Mouse (Mus musculus) megakaryocyte, adult 5-6 weeks (primary cell): ENCODE results near the gene Sik3. TPM values are rescaled to one million over a fixed set of nuclear protein-coding genes. Genes with fewer than 3 reads are reported as not detected.

Source experiments
- ATAC-seq: 2 replicates; pipeline ENCODE4 v1.8.0; 2016; ENCODE audit warnings: mild to moderate bottlenecking, inconsistent platforms; ENCODE audit not compliant: poor library complexity, severe bottlenecking
- total RNA-seq, 2 experiments: library from RNA; stranded (forward) in 1 of 2; stranded (reverse) in 1 of 2; fragments of 153-499, 151-499 nt in 1 of 2; fragments of 221-1000, 200-1000 nt in 1 of 2; gene quantifications; 2 replicates each; pipeline versions ENCODE4 v1.2.3 to v1.2.4; 2015 to 2017

Sik3 gene
- total RNA-seq, 2 experiments from 2014 or later, result 17.5 to 32.9 TPM

- no peak for ATAC-seq
These were observed 168.7 kb downstream of the Sik3 start for GRCm38 (mm10) chr9:46181297-46181696.

GRCm38 (mm10) chr9:46184542-46184941 lies 171.9 kb downstream of the Sik3 start:
- no peak for ATAC-seq

- ATAC-seq, result peak; percentile 57; the same call in 1 of the 2 replicates
These were observed 172.6 kb downstream of the Sik3 start for GRCm38 (mm10) chr9:46185191-46185590.

DNA sequence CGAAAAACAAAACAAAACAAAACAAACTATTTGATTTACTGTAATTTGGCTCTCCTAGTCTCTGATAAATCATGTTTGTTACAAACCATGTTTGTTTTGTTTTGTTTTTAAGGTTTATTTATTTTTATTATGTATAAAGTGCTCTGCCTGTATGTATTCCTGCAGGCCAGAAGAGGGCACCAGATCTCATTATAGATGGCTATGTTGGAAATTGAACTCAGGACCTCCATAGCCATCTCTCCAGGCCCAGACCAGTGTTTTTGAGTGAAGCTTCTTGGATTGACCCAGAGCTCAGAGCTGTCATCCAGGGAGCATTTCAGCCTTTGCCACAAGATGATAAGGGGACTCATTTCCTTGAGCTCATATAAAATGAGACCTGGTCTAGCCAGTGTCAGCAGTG lies 173.8 kb downstream of the Sik3 start:
- no peak for ATAC-seq

DNA sequence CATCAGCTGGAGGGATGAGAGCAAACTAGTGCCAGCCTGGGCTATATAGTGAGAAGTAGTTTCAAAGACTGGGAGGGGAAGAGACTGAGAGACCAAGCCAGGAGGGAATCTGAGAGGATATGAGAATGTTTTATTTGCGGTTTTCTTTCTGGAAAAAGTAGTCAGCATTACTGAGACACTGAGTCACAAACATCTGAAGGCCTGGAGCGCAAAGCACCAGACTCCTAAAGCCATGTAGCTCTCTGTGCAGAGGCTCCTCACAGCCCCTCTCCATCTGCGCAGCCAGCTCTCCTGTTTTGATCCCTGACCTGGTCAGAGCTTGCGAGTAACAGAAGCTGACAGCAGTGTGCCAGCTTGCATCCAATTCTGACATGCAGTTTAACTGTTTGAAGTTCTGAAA lies 175.8 kb downstream of the Sik3 start:
- ATAC-seq, result no peak

GRCm38 (mm10) chr9:46188956-46189355 lies 176.3 kb downstream of the Sik3 start:
- ATAC-seq, result no peak

DNA sequence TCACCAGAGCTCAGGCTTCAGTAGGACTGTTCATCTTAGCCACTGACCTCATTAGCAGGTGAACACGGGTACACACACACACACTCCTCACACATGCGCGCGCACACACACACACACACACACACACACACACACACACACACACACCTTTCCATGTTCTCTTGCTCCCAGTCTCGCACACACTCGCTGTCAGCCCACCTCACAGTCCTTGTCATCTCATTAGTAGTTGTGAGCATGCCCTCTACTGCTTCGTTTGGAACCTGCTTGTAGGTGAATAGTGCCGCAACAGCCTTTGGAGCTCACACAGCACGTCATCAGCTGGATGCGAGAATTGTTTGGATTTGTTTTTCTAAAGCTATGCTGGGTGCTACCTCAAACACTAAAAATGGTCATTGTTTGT lies 176.8 kb downstream of the Sik3 start:
- ATAC-seq, result no peak

DNA sequence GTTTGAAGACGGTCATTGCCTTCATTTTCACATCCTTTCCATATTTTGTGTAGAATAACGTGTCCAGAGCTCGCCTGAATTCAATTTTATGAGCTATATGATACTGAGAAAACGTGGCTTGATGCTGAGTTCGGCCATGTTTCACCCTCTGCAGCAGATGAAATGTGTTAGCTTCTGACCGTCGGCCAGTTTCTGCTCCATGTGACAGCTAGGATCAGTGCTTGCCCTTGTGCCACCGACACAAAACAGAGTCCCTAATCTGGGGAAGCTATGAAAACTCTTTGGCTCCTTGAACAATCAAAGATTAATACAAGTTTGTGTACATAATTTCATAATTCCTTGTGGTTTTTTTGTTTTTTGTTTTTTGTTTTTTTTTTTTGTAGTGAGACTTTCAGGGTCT lies 178.6 kb downstream of the Sik3 start:
- ATAC-seq, result no peak

GRCm38 (mm10) chr9:46191644-46192043 lies 179.0 kb downstream of the Sik3 start:
- ATAC-seq, result no peak

DNA sequence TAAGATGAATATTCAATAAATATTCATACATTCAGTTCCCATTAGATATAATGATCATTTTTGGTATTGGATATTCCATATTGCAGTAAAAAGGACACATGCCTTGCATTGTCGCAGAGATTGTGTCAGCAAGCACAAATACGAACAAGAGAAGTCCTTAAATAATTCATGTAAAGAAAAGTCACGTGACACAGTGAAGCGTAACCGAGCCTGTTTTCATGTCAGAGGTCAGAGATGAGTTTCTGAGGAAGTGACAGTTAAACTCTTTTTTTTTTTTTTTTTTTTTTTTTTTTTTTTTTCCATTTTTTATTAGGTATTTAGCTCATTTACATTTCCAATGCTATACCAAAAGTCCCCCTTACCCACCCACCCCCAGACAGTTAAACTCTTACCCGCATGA lies 180.0 kb downstream of the Sik3 start:
- no peak for ATAC-seq

- ATAC-seq, result no peak
These were observed 182.2 kb downstream of the Sik3 start for GRCm38 (mm10) chr9:46194809-46195208.

DNA sequence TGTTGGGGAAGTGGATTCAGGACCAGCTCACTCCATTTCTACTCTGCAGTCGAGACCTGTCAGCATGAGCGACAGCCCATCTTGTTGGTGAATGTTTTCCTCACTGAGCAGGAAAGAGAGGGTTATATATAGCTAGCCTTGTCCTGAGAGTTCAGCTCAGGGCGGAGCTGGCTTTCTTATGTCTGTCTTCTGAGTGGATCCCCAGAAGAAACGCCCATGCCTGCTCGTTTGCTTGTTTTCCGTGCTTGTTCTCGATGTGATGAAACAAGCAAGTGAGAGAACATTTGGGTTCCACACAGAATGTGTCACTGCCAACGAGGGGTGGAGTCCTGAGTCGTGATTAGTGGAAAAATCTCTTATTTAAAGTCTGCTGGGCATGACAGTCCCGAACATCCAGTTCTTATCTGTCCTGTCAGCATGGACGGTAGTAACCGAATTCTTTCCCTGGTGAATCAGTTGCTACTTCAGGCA lies 184.1 kb downstream of the Sik3 start:
- ATAC-seq, result no peak

GRCm38 (mm10) chr9:46198461-46198860 lies 185.8 kb downstream of the Sik3 start:
- no peak for ATAC-seq

- ATAC-seq, result no peak
These were observed 186.3 kb downstream of the Sik3 start for GRCm38 (mm10) chr9:46198936-46199335.

GRCm38 (mm10) chr9:46199609-46200008 lies 187.0 kb downstream of the Sik3 start:
- ATAC-seq, result no peak

- ATAC-seq, result no peak
These were observed 194.3 kb downstream of the Sik3 start for GRCm38 (mm10) chr9:46206834-46207500.

- no peak for ATAC-seq
These were observed 194.9 kb downstream of the Sik3 start for GRCm38 (mm10) chr9:46207501-46207869.

- ATAC-seq, result no peak
These were observed 195.9 kb downstream of the Sik3 start for GRCm38 (mm10) chr9:46208401-46208974.

GRCm38 (mm10) chr9:46210473-46210872 lies 197.9 kb downstream of the Sik3 start:
- no peak for ATAC-seq

DNA sequence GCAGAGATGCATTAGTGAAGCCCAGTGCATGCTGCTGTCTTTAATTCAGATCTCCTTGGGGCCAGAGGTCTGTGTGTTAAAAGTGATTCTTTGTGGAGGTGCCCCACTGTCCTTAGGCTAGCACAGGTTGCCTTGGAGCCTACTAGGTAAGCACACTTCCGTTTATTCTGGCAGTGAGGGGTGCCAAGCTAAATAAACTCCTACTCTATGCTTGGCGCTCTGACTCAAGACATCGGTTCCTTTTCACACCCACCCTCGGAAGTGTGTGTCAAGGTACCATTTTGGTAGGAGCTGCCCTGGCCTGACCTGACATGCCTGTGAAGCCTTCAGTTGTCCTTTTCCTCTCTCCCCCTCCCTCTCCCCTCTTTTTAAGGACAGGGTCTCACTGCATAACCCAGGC lies 201.7 kb downstream of the Sik3 start:
- no peak for ATAC-seq

- no peak for ATAC-seq
These were observed 202.3 kb downstream of the Sik3 start for GRCm38 (mm10) chr9:46214946-46215337.
